Mouse (Mus musculus): ENCODE data around the gene Gm28305.

Gm28305 gene

GRCm38 (mm10) chr9:104070241-104070640 lies 29.8 kb downstream of the Gm28305 start:
- no peak for DNase-seq (ENCODE audit: low read depth)

GRCm38 (mm10) chr9:104070863-104071604 lies 30.6 kb downstream of the Gm28305 start:
- no peak for DNase-seq (ENCODE audit: low read depth)

GRCm38 (mm10) chr9:104075808-104076207 lies 35.3 kb downstream of the Gm28305 start:
- DNase-seq (ENCODE audit: low read depth), result peak; percentile 58

- DNase-seq (ENCODE audit: low read depth), result no peak
Measured at GRCm38 (mm10) chr9:104078780-104079179, 38.3 kb downstream of the Gm28305 start.

- DNase-seq (ENCODE audit: low read depth), result peak; percentile 59
Measured at GRCm38 (mm10) chr9:104079379-104079778, 38.9 kb downstream of the Gm28305 start.

- DNase-seq (ENCODE audit: low read depth), result no peak
Measured at GRCm38 (mm10) chr9:104080038-104080437, 39.6 kb downstream of the Gm28305 start.

- no peak for DNase-seq (ENCODE audit: low read depth)
Measured at GRCm38 (mm10) chr9:104085730-104086429, 45.4 kb downstream of the Gm28305 start.

- no peak for DNase-seq (ENCODE audit: low read depth)
Measured at GRCm38 (mm10) chr9:104088555-104088954, 48.1 kb downstream of the Gm28305 start.

GRCm38 (mm10) chr9:104092945-104093344 lies 52.5 kb downstream of the Gm28305 start:
- no peak for DNase-seq (ENCODE audit: low read depth)

- no peak for DNase-seq (ENCODE audit: low read depth)
Measured at GRCm38 (mm10) chr9:104098256-104098655, 57.8 kb downstream of the Gm28305 start.

GRCm38 (mm10) chr9:104099060-104099459 lies 58.6 kb downstream of the Gm28305 start:
- peak; percentile 4 for DNase-seq (ENCODE audit: low read depth)

GRCm38 (mm10) chr9:104100822-104101221 lies 60.4 kb downstream of the Gm28305 start:
- no peak for DNase-seq (ENCODE audit: low read depth)

GRCm38 (mm10) chr9:104101458-104101857 lies 61.0 kb downstream of the Gm28305 start:
- DNase-seq (ENCODE audit: low read depth), result no peak

GRCm38 (mm10) chr9:104102301-104102700 lies 61.8 kb downstream of the Gm28305 start:
- DNase-seq (ENCODE audit: low read depth), result no peak

GRCm38 (mm10) chr9:104102901-104103300 lies 62.4 kb downstream of the Gm28305 start:
- DNase-seq (ENCODE audit: low read depth), result no peak

- DNase-seq (ENCODE audit: low read depth), result no peak
Measured at GRCm38 (mm10) chr9:104104986-104105385, 64.5 kb downstream of the Gm28305 start.

- DNase-seq (ENCODE audit: low read depth), result no peak
Measured at GRCm38 (mm10) chr9:104106930-104107329, 66.5 kb downstream of the Gm28305 start.

GRCm38 (mm10) chr9:104107482-104107881 lies 67.0 kb downstream of the Gm28305 start:
- DNase-seq (ENCODE audit: low read depth), result no peak

- DNase-seq (ENCODE audit: low read depth), result no peak
Measured at GRCm38 (mm10) chr9:104108571-104109143, 68.2 kb downstream of the Gm28305 start.

GRCm38 (mm10) chr9:104109151-104109550 lies 68.7 kb downstream of the Gm28305 start:
- DNase-seq (ENCODE audit: low read depth), result no peak

GRCm38 (mm10) chr9:104123101-104123500 lies 82.6 kb downstream of the Gm28305 start:
- DNase-seq (ENCODE audit: low read depth), result no peak

GRCm38 (mm10) chr9:104123622-104124021 lies 83.2 kb downstream of the Gm28305 start:
- DNase-seq (ENCODE audit: low read depth), result no peak
